Mouse (Mus musculus): ENCODE measurements around the gene Prkaa1. TPM values are rescaled to one million over a fixed set of nuclear protein-coding genes. Genes with fewer than 3 reads are reported as not detected.
"Not testable (repeated sequence)": the region's sequence is repeated elsewhere in the genome, so short reads cannot be mapped to it uniquely, and the experiment has no call there.

Prkaa1 gene
- polyA plus RNA-seq, 1 experiment from 2014 or later, result 12.6 TPM

DNA sequence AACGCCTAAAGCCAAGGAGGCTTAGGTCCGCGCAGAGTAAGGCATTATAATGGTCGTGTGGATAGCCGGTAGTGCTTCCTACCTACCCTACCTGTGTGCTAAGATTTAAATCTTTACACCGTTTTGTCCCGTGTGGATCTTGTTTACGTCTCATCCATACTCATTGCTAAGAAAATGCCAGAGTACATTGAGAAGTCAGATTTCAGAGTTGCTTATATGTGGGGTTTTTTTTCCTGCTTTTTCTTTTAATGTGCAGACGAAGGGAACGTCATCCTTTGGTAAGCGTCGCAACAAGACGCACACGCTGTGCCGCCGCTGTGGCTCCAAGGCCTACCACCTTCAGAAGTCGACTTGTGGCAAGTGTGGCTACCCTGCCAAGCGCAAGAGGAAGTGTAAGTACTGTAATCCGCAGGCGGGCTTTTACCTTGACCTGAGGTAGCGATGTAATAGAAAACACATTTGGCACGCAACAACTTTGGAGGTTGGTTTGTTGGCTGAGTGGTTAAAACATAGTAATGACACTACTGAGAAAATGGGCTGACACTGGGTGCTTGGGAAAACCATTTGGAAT, 26.5 kb upstream of the Prkaa1 start:
- peak overlapping the region; percentile 81 for H3K4me2 ChIP-seq (replicated peaks)

DNA sequence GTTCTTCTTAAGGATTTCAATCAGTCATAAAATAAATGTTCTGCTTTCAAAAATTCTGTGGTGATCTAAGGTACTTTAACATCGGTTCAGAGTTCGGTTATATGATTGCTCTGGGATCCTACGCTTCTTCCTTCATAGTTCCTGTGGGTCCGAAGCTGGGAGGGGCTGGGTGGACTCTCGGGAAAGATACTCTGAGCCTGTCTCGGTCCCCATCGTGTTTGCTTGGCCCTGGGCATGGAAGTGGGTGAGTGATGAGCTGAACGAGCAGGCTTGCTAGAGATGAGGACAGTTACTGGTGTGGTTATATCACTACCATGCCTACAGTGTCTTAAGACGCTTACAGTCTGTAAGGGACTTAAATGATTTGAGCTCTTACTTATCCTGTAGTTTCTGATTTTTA, 25.0 kb upstream of the Prkaa1 start:
- no peaks in the 10 kb centered on the region for H3K9me3 ChIP-seq
- no peak for ATAC-seq (replicated peaks)
- no peak overlapping the region for H3K9ac ChIP-seq (replicated peaks)
- WGBS, result 92% methylated on average over 9 of the region's 9 CpGs
- peaks cover 54% of the 10 kb centered on the region for H3K36me3 ChIP-seq
- H3K4me3 ChIP-seq, result no peak overlapping the region
- H3K4me2 ChIP-seq (replicated peaks), result no peak overlapping the region
- H3K4me1 ChIP-seq, result peaks cover 27% of the 10 kb centered on the region
- H3K27ac ChIP-seq (replicated peaks), result no peak overlapping the region
- H3K27me3 ChIP-seq, result no peaks in the 10 kb centered on the region

More for the DNA sequence above, 26.5 kb upstream of the Prkaa1 start:
- Histone ChIP-seq H3K27me3 (no peaks in the 10 kb centered on the region), H3K36me3 (peaks cover 43% of the 10 kb centered on the region), H3K9ac (replicated peaks) (peak overlapping the region; percentile 99), H3K27ac (replicated peaks) (peak overlapping the region; percentile 91), H3K4me1 (peaks cover 27% of the 10 kb centered on the region), H3K9me3 (no peaks in the 10 kb centered on the region), H3K4me3 (peak overlapping the region; percentile 97)
- 2% methylated on average over 22 of the region's 22 CpGs for WGBS
- no peak for ATAC-seq (replicated peaks)

DNA sequence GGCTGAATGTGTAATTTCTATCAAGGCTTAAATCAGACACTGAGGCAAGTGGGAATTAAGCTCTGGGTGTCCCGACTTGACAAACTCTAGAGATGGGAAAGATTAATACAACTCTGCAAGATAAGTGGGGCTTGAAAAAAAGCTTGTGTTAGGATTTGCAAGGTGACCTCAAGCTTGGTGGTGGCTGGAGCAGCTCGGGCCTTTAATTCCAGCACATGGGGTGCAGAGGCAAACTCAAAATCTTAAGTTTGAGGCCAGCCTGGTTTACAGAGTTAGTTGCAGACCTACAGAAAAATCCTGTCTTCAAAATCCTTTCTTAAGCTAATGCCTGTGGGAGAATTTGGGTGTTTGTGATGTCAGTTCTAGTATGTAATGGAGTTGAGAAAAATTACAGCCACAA, 24.5 kb upstream of the Prkaa1 start:
- H3K4me2 ChIP-seq (replicated peaks), result no peak overlapping the region
- peaks cover 27% of the 10 kb centered on the region for H3K4me1 ChIP-seq
- H3K9me3 ChIP-seq, result no peaks in the 10 kb centered on the region
- no peak overlapping the region for H3K9ac ChIP-seq (replicated peaks)
- H3K27ac ChIP-seq (replicated peaks), result no peak overlapping the region
- ATAC-seq (replicated peaks), result no peak
- 88% methylated on average over 2 of the region's 2 CpGs for WGBS
- H3K4me3 ChIP-seq, result no peak overlapping the region
- no peaks in the 10 kb centered on the region for H3K27me3 ChIP-seq
- H3K36me3 ChIP-seq, result peaks cover 55% of the 10 kb centered on the region

DNA sequence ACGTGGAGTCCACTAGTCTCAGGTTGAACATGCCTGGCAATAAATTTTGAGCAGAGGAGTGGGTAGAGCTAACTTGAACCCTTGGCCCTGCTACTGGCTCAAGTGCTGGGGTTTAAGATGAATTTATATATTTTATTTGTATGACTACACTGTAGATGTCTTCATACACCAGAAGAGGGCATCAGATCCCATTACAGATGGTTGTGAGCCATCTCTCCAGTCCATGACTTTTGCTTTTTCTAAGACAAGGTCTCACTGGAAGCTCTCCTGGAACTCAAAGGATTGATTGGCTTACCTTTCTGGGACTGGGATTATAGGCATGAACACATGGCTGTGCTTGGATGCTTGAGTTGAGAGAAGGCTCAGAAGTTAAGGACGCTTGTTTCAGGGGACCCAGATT, 24.0 kb upstream of the Prkaa1 start:
- Histone ChIP-seq H3K27me3 (no peaks in the 10 kb centered on the region), H3K9ac (replicated peaks) (no peak overlapping the region), H3K27ac (replicated peaks) (no peak overlapping the region), H3K36me3 (peaks cover 60% of the 10 kb centered on the region), H3K9me3 (no peaks in the 10 kb centered on the region), H3K4me3 (no peak overlapping the region), H3K4me2 (replicated peaks) (no peak overlapping the region), H3K4me1 (peaks cover 27% of the 10 kb centered on the region)
- WGBS, result 95% methylated on average over 2 of the region's 2 CpGs
- ATAC-seq (replicated peaks), result no peak

DNA sequence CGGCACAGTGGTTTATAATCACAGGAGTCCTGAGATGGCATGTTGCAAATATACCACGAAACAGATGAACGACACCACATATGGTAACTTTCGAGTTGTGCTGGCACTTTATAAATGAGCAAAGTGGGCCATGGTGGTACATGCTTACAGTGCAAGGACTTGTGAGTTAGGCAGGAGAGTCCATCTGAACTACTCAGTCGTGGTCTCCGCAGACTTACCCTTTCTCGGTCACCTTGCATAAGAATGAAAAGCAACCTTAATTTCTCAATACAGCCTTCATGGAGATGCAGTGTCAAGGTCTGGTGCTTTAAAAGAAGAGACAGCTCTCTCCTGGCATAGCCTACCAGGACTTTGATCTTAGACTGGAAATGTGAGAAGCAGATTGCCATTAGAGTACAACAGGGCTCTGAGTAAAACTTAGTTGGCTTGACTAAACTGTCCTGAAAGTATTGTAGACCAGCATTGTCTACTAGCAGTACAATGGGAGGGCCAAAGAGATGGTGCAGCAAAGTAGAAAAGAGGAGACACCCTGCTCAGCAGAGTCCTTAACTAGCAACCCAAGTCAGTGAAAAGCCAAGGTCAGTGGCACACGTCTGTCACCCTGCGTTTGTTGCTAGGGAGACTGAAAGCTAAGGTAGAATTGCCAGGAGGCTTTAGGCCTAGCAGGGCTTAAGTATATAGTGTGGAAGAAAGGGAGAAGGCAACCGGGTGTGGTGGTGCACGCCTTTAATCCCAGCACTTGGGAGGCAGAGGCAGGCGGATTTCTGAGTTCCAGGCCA, 21.9 kb upstream of the Prkaa1 start:
- peaks cover 18% of the 10 kb centered on the region for H3K4me1 ChIP-seq
- no peak overlapping the region for H3K9ac ChIP-seq (replicated peaks)
- no peak overlapping the region for H3K4me3 ChIP-seq
- no peaks in the 10 kb centered on the region for H3K9me3 ChIP-seq
- 91% methylated on average over 12 of the region's 12 CpGs for WGBS
- no peak for ATAC-seq (replicated peaks)
- H3K4me2 ChIP-seq (replicated peaks), result no peak overlapping the region
- H3K27ac ChIP-seq (replicated peaks), result no peak overlapping the region
- H3K27me3 ChIP-seq, result no peaks in the 10 kb centered on the region
- peaks cover 66% of the 10 kb centered on the region for H3K36me3 ChIP-seq

DNA sequence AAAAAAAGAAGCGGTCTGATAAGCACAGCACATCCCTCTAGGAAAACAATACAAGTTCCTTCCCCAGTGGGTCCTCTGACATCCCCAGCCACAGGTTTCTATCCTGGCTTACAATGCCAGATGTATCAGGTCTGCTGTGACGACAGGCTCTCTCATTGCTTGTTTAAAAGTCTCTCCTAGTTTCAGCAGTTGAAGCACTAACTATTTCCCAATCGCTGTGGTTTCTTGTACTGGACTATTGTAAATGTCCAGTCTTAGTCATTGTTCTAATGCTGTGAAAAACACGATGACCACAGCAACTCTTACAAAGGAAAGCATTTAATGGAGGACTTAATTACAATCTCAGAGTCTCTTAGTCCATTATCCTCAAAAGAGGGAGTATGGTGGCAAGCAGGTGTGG, 17.2 kb upstream of the Prkaa1 start:
- Histone ChIP-seq H3K9me3 (no peaks in the 10 kb centered on the region), H3K4me1 (no peaks in the 10 kb centered on the region), H3K9ac (replicated peaks) (no peak overlapping the region), H3K4me3 (no peak overlapping the region), H3K27me3 (no peaks in the 10 kb centered on the region), H3K27ac (replicated peaks) (no peak overlapping the region), H3K4me2 (replicated peaks) (no peak overlapping the region), H3K36me3 (peaks cover 30% of the 10 kb centered on the region)
- 65% methylated on average over 4 of the region's 4 CpGs for WGBS
- ATAC-seq (replicated peaks), result no peak

DNA sequence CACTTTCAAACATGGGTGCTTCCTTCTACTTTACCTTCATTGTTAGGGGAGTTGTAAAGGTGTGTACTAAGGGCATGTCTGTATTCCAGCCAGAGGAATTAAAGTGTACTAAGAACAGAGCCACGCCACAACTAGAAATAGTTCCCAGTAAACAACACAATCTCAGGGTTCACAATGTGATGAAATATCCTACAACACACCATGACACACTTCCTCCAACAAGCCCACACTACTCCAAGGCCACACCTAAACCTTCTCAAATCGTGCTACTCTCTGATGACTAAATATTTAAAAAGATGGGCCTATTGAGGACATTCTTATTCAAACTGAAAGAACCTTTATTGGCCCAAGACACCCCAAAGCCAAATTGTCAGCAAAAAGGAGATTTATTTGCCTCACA, 16.2 kb upstream of the Prkaa1 start:
- Histone ChIP-seq H3K9me3 (no peaks in the 10 kb centered on the region), H3K36me3 (peaks cover 21% of the 10 kb centered on the region), H3K4me2 (replicated peaks) (no peak overlapping the region), H3K9ac (replicated peaks) (no peak overlapping the region), H3K4me3 (no peak overlapping the region), H3K27ac (replicated peaks) (no peak overlapping the region), H3K27me3 (no peaks in the 10 kb centered on the region), H3K4me1 (no peaks in the 10 kb centered on the region)
- 86% methylated on average over 2 of the region's 2 CpGs for WGBS
- no peak for ATAC-seq (replicated peaks)

DNA sequence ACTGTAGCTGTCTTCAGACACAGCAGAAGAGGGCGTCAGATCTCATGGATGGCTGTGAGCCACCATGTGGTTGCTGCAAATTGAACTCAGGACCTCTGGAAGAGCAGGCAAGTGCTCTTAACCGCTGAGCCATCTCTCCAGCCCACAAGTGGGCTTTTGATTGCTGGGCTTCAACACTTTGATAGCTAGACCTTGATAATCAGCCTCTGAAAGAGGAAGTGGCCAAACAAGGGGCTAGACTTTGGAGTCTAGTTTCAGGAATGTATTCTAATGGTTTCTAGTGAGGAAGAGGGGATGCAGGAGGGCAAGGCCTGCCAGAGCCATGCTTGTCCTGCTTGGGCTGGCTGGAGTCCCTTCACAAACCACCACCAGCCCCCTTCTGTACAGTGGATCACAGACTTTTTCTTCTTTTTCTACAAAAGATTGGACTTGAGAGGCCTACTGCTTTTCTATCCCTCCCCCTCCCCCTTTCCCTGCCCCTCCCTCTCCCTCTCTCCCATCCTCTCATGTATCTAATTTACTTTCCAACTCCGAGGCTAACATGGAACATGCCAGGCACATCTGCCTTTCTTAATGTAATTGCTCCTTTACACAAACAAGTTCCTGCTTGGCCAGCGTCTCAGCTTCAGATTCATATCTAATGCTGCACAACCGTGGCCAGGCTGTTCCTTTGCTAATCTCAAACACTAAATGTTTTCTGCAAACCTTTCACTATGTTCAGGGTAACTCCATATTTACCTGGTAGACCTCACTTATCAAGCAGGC, 15.3 kb upstream of the Prkaa1 start:
- Histone ChIP-seq H3K4me1 (no peaks in the 10 kb centered on the region), H3K9ac (replicated peaks) (no peak overlapping the region), H3K9me3 (no peaks in the 10 kb centered on the region), H3K27ac (replicated peaks) (no peak overlapping the region), H3K4me3 (no peak overlapping the region), H3K4me2 (replicated peaks) (no peak overlapping the region), H3K27me3 (no peaks in the 10 kb centered on the region), H3K36me3 (peaks cover 12% of the 10 kb centered on the region)
- 81% methylated on average over 5 of the region's 5 CpGs for WGBS
- no peak for ATAC-seq (replicated peaks)

DNA sequence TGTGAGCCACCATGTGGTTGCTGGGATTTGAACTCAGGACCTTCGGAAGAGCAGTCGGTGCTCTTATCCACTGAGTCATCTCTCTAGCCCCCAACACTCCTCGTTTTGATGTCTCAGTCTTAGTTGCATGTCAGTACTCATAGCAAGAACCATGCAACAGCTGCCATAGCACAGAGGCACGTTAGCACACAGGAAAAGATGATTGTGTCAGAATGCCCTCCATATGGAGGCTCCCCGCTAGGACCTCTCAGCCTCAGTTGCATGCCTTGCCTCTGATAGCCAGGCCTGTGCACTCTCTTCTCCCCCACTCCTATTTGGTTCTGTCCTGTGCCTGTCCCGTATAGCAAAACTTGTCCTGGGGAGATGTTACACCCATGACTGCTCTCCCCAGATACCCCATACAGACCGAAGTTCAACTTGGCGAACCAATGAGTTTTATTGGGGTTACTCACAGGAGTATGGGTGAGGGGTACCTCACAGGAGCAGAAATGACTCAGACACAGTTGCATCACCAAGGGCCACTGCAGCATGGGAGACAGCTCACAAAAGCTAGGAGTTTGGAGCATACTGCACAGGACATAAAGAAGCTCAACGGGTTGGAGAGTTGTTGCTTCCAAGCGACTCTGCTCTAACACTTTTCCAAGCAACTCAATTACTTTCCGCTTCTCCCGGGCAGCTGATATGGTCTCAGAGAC, 14.4 kb upstream of the Prkaa1 start:
- WGBS, result 89% methylated on average over 12 of the region's 12 CpGs
- H3K9me3 ChIP-seq, result no peaks in the 10 kb centered on the region
- no peaks in the 10 kb centered on the region for H3K27me3 ChIP-seq
- no peak for ATAC-seq (replicated peaks)
- no peaks in the 10 kb centered on the region for H3K4me1 ChIP-seq
- no peak overlapping the region for H3K4me2 ChIP-seq (replicated peaks)
- H3K36me3 ChIP-seq, result peaks cover 11% of the 10 kb centered on the region
- H3K9ac ChIP-seq (replicated peaks), result no peak overlapping the region
- H3K4me3 ChIP-seq, result no peak overlapping the region
- H3K27ac ChIP-seq (replicated peaks), result no peak overlapping the region

DNA sequence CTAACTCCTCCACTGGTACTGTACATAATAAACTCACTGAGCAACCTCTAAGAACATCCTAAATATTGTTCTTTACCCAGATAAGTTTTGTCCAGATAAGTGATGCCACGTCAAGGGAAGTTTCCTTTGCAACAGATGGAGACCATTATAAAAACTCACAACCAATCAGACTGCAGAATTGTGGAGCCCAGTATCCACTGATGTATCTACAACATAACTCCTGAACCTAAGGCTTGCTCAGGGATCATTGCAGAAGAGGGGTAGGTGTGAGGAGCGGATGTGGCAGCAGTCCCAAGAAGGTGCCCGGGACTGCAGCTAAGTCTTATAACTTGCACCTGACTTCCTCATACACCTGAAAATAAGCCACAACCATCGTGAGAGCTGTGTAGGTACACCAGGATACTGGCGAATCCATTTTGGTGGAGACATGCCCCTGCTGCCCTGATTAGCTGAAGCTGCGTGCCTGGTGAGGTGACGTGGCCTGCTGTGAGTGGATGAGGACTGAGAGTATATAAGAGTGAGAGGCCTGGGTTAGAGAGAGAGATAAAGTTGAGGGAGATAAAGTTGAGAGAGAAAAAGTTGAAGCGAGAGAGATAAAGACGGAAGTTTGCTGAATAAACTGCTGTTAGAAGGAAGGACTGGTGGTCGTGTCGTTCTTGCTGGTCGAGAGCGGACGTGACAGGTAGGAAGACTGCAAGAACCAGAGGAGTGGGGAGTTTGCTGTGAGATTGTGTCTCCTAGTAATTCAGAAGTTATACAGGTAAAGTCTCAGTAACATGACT, 12.6 kb upstream of the Prkaa1 start:
- H3K36me3 ChIP-seq; ATAC-seq (replicated peaks): not testable (repeated sequence)
- 91% methylated on average over 14 of the region's 14 CpGs for WGBS

DNA sequence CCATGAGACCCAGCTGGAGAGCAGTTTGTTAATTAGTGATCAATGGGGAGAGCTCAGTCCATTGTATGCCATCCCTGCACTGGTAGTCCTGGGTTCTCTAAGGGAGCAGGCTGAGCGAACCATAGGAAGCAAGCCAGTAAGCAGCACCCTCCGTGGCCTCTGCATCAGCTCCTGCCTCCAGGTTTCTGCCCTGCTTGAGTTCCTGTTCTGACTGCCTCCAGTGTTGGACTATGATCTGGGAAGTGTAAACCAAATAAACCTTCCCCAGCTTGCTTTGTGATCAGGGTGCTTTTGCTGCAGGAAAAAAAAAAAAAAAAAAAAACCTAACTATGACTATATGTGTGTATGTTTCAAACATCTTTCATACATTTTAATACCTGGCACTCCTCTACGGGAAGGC, 10.4 kb upstream of the Prkaa1 start:
- Histone ChIP-seq H3K9ac (replicated peaks) (no peak overlapping the region), H3K4me1 (peaks cover 6% of the 10 kb centered on the region), H3K4me2 (replicated peaks) (no peak overlapping the region), H3K4me3 (no peak overlapping the region), H3K27ac (replicated peaks) (no peak overlapping the region), H3K9me3 (no peaks in the 10 kb centered on the region), H3K27me3 (no peaks in the 10 kb centered on the region), H3K36me3 (no peaks in the 10 kb centered on the region)
- no peak for ATAC-seq (replicated peaks)
- WGBS, result 42% methylated on average over 3 of the region's 3 CpGs

More for the DNA sequence above, 12.6 kb upstream of the Prkaa1 start:
- not testable (repeated sequence) for H3K9ac ChIP-seq (replicated peaks); H3K4me2 ChIP-seq (replicated peaks); H3K4me3 ChIP-seq; H3K9me3 ChIP-seq; H3K27me3 ChIP-seq; H3K27ac ChIP-seq (replicated peaks); H3K4me1 ChIP-seq

Data from forebrain, embryonic 15.5 days (tissue).